7 mouse cellular contexts compared by ENCODE assay signal in genomic region chr2:36021385-36022159, GRCm38 (mm10). TPM values are rescaled to one million over a fixed set of nuclear protein-coding genes. Genes with fewer than 3 reads are reported as not detected.
DNase-seq lines count a peak whose midpoint lies in the region; ATAC-seq and TF ChIP-seq lines count a peak whose summit lies in the region.

No protein-coding gene starts in this region.

- peak; percentile 65; the same call in 1 of the 2 replicates for ATAC-seq in limb, embryonic 11.5 days (ENCODE audit: insufficient number of reproducible peaks, low FRiP score, low TSS enrichment, low read depth)
- peak; percentile 80 for ATAC-seq in midbrain, embryonic 13.5 days

- no peaks in the 10 kb centered on the region for H3K27me3 ChIP-seq in heart, adult 2 months (ENCODE audit: control insufficient read depth, insufficient read depth, low read length)
- no peaks in the 10 kb centered on the region for H3K27me3 ChIP-seq in limb, embryonic 11.5 days (ENCODE audit: control insufficient read depth, insufficient read depth, low read length)
- peaks cover 8% of the 10 kb centered on the region for H3K27me3 ChIP-seq in midbrain, embryonic 13.5 days

- no peak for TF ChIP-seq POLR2A in heart, adult 2 months (IDR thresholded peaks at IDR 0.05; ENCODE audit: insufficient read depth, low read depth, low read length)

- peaks cover 4% of the 10 kb centered on the region; the same call in 1 of the 2 replicates for H3K36me3 ChIP-seq in heart, adult 2 months (ENCODE audit: control insufficient read depth, insufficient read depth, low read length)
- no peaks in the 10 kb centered on the region for H3K36me3 ChIP-seq in limb, embryonic 11.5 days (ENCODE audit: control insufficient read depth, insufficient read depth, low read length)
- no peaks in the 10 kb centered on the region for H3K36me3 ChIP-seq in midbrain, embryonic 13.5 days

- no peaks in the 10 kb centered on the region for H3K79me2 ChIP-seq in heart, adult 2 months (replicated peaks; ENCODE audit: control insufficient read depth, insufficient read depth, low read length)

- 14% methylated on average over 32 of the region's 32 CpGs for WGBS in heart, adult 2 months
- WGBS in limb, embryonic 11.5 days = 10% methylated on average over 32 of the region's 32 CpGs
- 4% methylated on average over 32 of the region's 32 CpGs for WGBS in midbrain, embryonic 13.5 days

- peak overlapping the region; percentile 40 for H3K4me2 ChIP-seq in limb, embryonic 11.5 days (ENCODE audit: low read depth, severe bottlenecking)
- H3K4me2 ChIP-seq in midbrain, embryonic 13.5 days (replicated peaks) = peak overlapping the region; percentile 47

- H3K9ac ChIP-seq in heart, adult 2 months (ENCODE audit: low read depth, low read length) = 0 out of 2 replicates have a peak overlapping the region, but pooled peaks have one; percentile 14
- H3K9ac ChIP-seq in limb, embryonic 11.5 days (ENCODE audit: low read length) = peak overlapping the region; percentile 42; the same call in 1 of the 2 replicates
- no peak overlapping the region for H3K9ac ChIP-seq in midbrain, embryonic 13.5 days (replicated peaks)

- TF ChIP-seq EP300 in heart, adult 2 months (IDR thresholded peaks at IDR 0.05; ENCODE audit: insufficient read depth, low read depth, low read length) = 0 out of 2 replicates have a peak, but pooled peaks have one; percentile 12

- intact Hi-C loops in heart, adult 2 months (cut with DNase I) = loop anchor here (5.0 kb wide), 1 partner anchor 81 kb away; no protein-coding TSS in a partner anchor

- H3K27ac ChIP-seq in heart, adult 2 months = peak overlapping the region; percentile 31; the same call in 1 of the 2 replicates
- H3K27ac ChIP-seq in limb, embryonic 11.5 days (replicated peaks; ENCODE audit: low read depth, low read length) = no peak overlapping the region
- H3K27ac ChIP-seq in midbrain, embryonic 13.5 days = no peak overlapping the region

- peak; percentile 60 for TF ChIP-seq CTCF in heart, adult 2 months (IDR thresholded peaks at IDR 0.05)

- peak; percentile 81 for DNase-seq in adrenal gland, postnatal 25 days
- peak; percentile 83 for DNase-seq in embryo, embryonic 9.5 days (ENCODE audit: extremely low spot score)
- DNase-seq in heart, adult 2 months = peak; percentile 67 to 76
- DNase-seq in kidney, adult 8-10 months = peak; percentile 38 to 66
- peak; percentile 89 for DNase-seq in limb, embryonic 11.5 days (ENCODE audit: low spot score)
- peak; percentile 6 to 8 for DNase-seq in spleen, postnatal 36 days (ENCODE audit: low spot score in 2 of 2)

- no peak overlapping the region for H3K4me3 ChIP-seq in heart, adult 2 months
- peak overlapping the region; percentile 15; the same call in 1 of the 2 replicates for H3K4me3 ChIP-seq in limb, embryonic 11.5 days (ENCODE audit: low read depth, low read length)
- H3K4me3 ChIP-seq in midbrain, embryonic 13.5 days (replicated peaks) = peak overlapping the region; percentile 22

- peaks cover 14% of the 10 kb centered on the region for H3K4me1 ChIP-seq in heart, adult 2 months (ENCODE audit: control insufficient read depth, insufficient read depth, low read length)
- no peaks in the 10 kb centered on the region for H3K4me1 ChIP-seq in limb, embryonic 11.5 days (ENCODE audit: control insufficient read depth, insufficient read depth, low read length)
- peaks cover 9% of the 10 kb centered on the region for H3K4me1 ChIP-seq in midbrain, embryonic 13.5 days (replicated peaks)

- H3K9me3 ChIP-seq in limb, embryonic 11.5 days (ENCODE audit: control insufficient read depth, low read length) = no peaks in the 10 kb centered on the region
- H3K9me3 ChIP-seq in midbrain, embryonic 13.5 days = no peaks in the 10 kb centered on the region

RNA-seq across cellular contexts. Expression of gene Ndufa8, which starts 27.6 kb away (rescaled TPM):
- 178 and 189 TPM in 2 replicates for total RNA-seq in adrenal gland, postnatal 25 days (2021)
- total RNA-seq in heart, adult 2 months (2021) = 100 to 1,000 TPM; 605 to 690 TPM
- 406 and 431 TPM in 2 replicates for polyA plus RNA-seq in heart, adult 2 months (2012; rRNA removed)
- 195 and 196 TPM in 2 replicates for polyA plus RNA-seq in limb, embryonic 11.5 days (2014; fragmentation: Nextera tagmentation; extraction: Ambion mirVana)
- polyA plus RNA-seq in midbrain, embryonic 13.5 days (2015; fragmentation: Nextera tagmentation; extraction: Ambion mirVana) = 238 and 239 TPM in 2 replicates

RNA-seq across cellular contexts. Expression of gene Morn5, which starts 27.7 kb away (rescaled TPM):
- not detected in 2 replicates for total RNA-seq in adrenal gland, postnatal 25 days (2021)
- total RNA-seq in heart, adult 2 months (2021) = not detected
- 0.61 and 0.73 TPM in 2 replicates for polyA plus RNA-seq in heart, adult 2 months (2012; rRNA removed)
- polyA plus RNA-seq in limb, embryonic 11.5 days (2014; fragmentation: Nextera tagmentation; extraction: Ambion mirVana) = not detected in 2 replicates
- 1.1 and 1.2 TPM in 2 replicates for polyA plus RNA-seq in midbrain, embryonic 13.5 days (2015; fragmentation: Nextera tagmentation; extraction: Ambion mirVana)

RNA-seq across cellular contexts. Expression of gene Ttll11, which starts 41.9 kb away (rescaled TPM):
- total RNA-seq in adrenal gland, postnatal 25 days (2021) = 11.6 and 30.4 TPM in 2 replicates
- total RNA-seq in heart, adult 2 months (2021) = 1 to 10 TPM; 1.5 to 2.2 TPM
- polyA plus RNA-seq in heart, adult 2 months (2012; rRNA removed) = 1.2 and 2.8 TPM in 2 replicates
- 0.74 and 0.97 TPM in 2 replicates for polyA plus RNA-seq in limb, embryonic 11.5 days (2014; fragmentation: Nextera tagmentation; extraction: Ambion mirVana)
- polyA plus RNA-seq in midbrain, embryonic 13.5 days (2015; fragmentation: Nextera tagmentation; extraction: Ambion mirVana) = 2.9 and 4.3 TPM in 2 replicates

Comparison
In these comparisons a context has a peak if more than half of its experiments do, and no peak if none do; other contexts are left out.
1. DNase-seq: peak in every context shown above with its lines; median percentile 89 in limb, embryonic 11.5 days; 83 in embryo, embryonic 9.5 days; 81 in adrenal gland, postnatal 25 days; 72 in heart, adult 2 months; 52 in kidney, adult 8-10 months; 7 in spleen, postnatal 36 days.